Mouse (Mus musculus): ENCODE data around the gene Spon1. TPM values are rescaled to one million over a fixed set of nuclear protein-coding genes. Genes with fewer than 3 reads are reported as not detected.
A peak's percentile ranks its signal among the peaks of the same experiment; 100 is the strongest.

The Spon1 gene
- total and polyA plus RNA-seq, 2 experiments from 2014 or later, result 35.7 to 39.5 TPM

- Histone ChIP-seq H3K9me3 (ENCODE audit: low read length) (no peaks in the 10 kb centered on the region), H3K4me2 (ENCODE audit: low read depth, low read length, poor library complexity, severe bottlenecking) (no peak overlapping the region), H3K4me3 (ENCODE audit: low read depth, low read length) (no peak overlapping the region), H3K27ac (ENCODE audit: low read depth, low read length) (no peak overlapping the region), H3K9ac (replicated peaks; ENCODE audit: low read length, poor library complexity, severe bottlenecking) (no peak overlapping the region), H3K36me3 (ENCODE audit: insufficient read depth, low read length) (no peaks in the 10 kb centered on the region), H3K4me1 (ENCODE audit: insufficient read depth, low read length) (no peaks in the 10 kb centered on the region), H3K27me3 (ENCODE audit: insufficient read depth, low read length) (peaks cover 7% of the 10 kb centered on the region; the same call in 1 of the 2 replicates)
- TF ChIP-seq CTCF (IDR thresholded peaks at IDR 0.05), result peak; percentile 47; the same call in 1 of the 2 replicates
- no peak for ATAC-seq (ENCODE audit: low FRiP score)
- DNase-seq (ENCODE audit: low spot score), result no peak
- 84% methylated on average over 2 of the region's 2 CpGs for WGBS
These were observed 6.3 kb downstream of the Spon1 start for GRCm38 (mm10) chr7:113772135-113772534.

- no peaks in the 10 kb centered on the region for H3K36me3 ChIP-seq (ENCODE audit: insufficient read depth, low read length)
- H3K4me1 ChIP-seq (ENCODE audit: insufficient read depth, low read length), result no peaks in the 10 kb centered on the region
- no peak for TF ChIP-seq CTCF (IDR thresholded peaks at IDR 0.05)
- ATAC-seq (ENCODE audit: low FRiP score) (no peak), DNase-seq (ENCODE audit: low spot score) (no peak)
- H3K27ac ChIP-seq (ENCODE audit: low read depth, low read length), result no peak overlapping the region
- no peak overlapping the region for H3K4me2 ChIP-seq (ENCODE audit: low read depth, low read length, poor library complexity, severe bottlenecking)
- H3K9me3 ChIP-seq (ENCODE audit: low read length), result no peaks in the 10 kb centered on the region
- H3K9ac ChIP-seq (replicated peaks; ENCODE audit: low read length, poor library complexity, severe bottlenecking), result no peak overlapping the region
- H3K4me3 ChIP-seq (ENCODE audit: low read depth, low read length), result no peak overlapping the region
- H3K27me3 ChIP-seq (ENCODE audit: insufficient read depth, low read length), result no peaks in the 10 kb centered on the region
- WGBS, result 53% methylated on average over 8 of the region's 8 CpGs
These were observed 7.6 kb downstream of the Spon1 start for GRCm38 (mm10) chr7:113773436-113773835.

GRCm38 (mm10) chr7:113774039-113774438 is 8.2 kb downstream of the Spon1 start:
- ATAC-seq (ENCODE audit: low FRiP score) (no peak), DNase-seq (ENCODE audit: low spot score) (peak; percentile 49)
- H3K4me3 ChIP-seq (ENCODE audit: low read depth, low read length), result no peak overlapping the region
- TF ChIP-seq CTCF (IDR thresholded peaks at IDR 0.05), result peak; percentile 77
- H3K9me3 ChIP-seq (ENCODE audit: low read length), result no peaks in the 10 kb centered on the region
- no peak overlapping the region for H3K9ac ChIP-seq (replicated peaks; ENCODE audit: low read length, poor library complexity, severe bottlenecking)
- 16% methylated on average over 7 of the region's 7 CpGs for WGBS
- no peaks in the 10 kb centered on the region for H3K27me3 ChIP-seq (ENCODE audit: insufficient read depth, low read length)
- no peak overlapping the region for H3K4me2 ChIP-seq (ENCODE audit: low read depth, low read length, poor library complexity, severe bottlenecking)
- H3K36me3 ChIP-seq (ENCODE audit: insufficient read depth, low read length), result no peaks in the 10 kb centered on the region
- H3K4me1 ChIP-seq (ENCODE audit: insufficient read depth, low read length), result no peaks in the 10 kb centered on the region
- no peak overlapping the region for H3K27ac ChIP-seq (ENCODE audit: low read depth, low read length)

- ATAC-seq (ENCODE audit: low FRiP score) (no peak), DNase-seq (ENCODE audit: low spot score) (no peak)
- no peaks in the 10 kb centered on the region for H3K9me3 ChIP-seq (ENCODE audit: low read length)
- H3K27me3 ChIP-seq (ENCODE audit: insufficient read depth, low read length), result no peaks in the 10 kb centered on the region
- WGBS, result 82% methylated on average over 3 of the region's 3 CpGs
- H3K36me3 ChIP-seq (ENCODE audit: insufficient read depth, low read length), result no peaks in the 10 kb centered on the region
- no peak for TF ChIP-seq CTCF (IDR thresholded peaks at IDR 0.05)
- no peaks in the 10 kb centered on the region for H3K4me1 ChIP-seq (ENCODE audit: insufficient read depth, low read length)
- no peak overlapping the region for H3K27ac ChIP-seq (ENCODE audit: low read depth, low read length)
- no peak overlapping the region for H3K9ac ChIP-seq (replicated peaks; ENCODE audit: low read length, poor library complexity, severe bottlenecking)
- H3K4me3 ChIP-seq (ENCODE audit: low read depth, low read length), result no peak overlapping the region
- no peak overlapping the region for H3K4me2 ChIP-seq (ENCODE audit: low read depth, low read length, poor library complexity, severe bottlenecking)
These were observed 9.1 kb downstream of the Spon1 start for GRCm38 (mm10) chr7:113774906-113775305.

- H3K9ac ChIP-seq (replicated peaks; ENCODE audit: low read length, poor library complexity, severe bottlenecking), result no peak overlapping the region
- TF ChIP-seq CTCF (IDR thresholded peaks at IDR 0.05), result no peak
- no peak overlapping the region for H3K4me2 ChIP-seq (ENCODE audit: low read depth, low read length, poor library complexity, severe bottlenecking)
- ATAC-seq (ENCODE audit: low FRiP score) (no peak), DNase-seq (ENCODE audit: low spot score) (no peak)
- no peaks in the 10 kb centered on the region for H3K4me1 ChIP-seq (ENCODE audit: insufficient read depth, low read length)
- no peaks in the 10 kb centered on the region for H3K36me3 ChIP-seq (ENCODE audit: insufficient read depth, low read length)
- no peaks in the 10 kb centered on the region for H3K27me3 ChIP-seq (ENCODE audit: insufficient read depth, low read length)
- WGBS, result 95% methylated on average over 6 of the region's 6 CpGs
- H3K27ac ChIP-seq (ENCODE audit: low read depth, low read length), result no peak overlapping the region
- H3K4me3 ChIP-seq (ENCODE audit: low read depth, low read length), result no peak overlapping the region
- H3K9me3 ChIP-seq (ENCODE audit: low read length), result no peaks in the 10 kb centered on the region
These were observed 12.7 kb downstream of the Spon1 start for GRCm38 (mm10) chr7:113778546-113778945.

- no peaks in the 10 kb centered on the region for H3K9me3 ChIP-seq (ENCODE audit: low read length)
- H3K27ac ChIP-seq (ENCODE audit: low read depth, low read length), result no peak overlapping the region
- no peaks in the 10 kb centered on the region for H3K36me3 ChIP-seq (ENCODE audit: insufficient read depth, low read length)
- H3K4me1 ChIP-seq (ENCODE audit: insufficient read depth, low read length), result no peaks in the 10 kb centered on the region
- no peak for ATAC-seq (ENCODE audit: low FRiP score)
- H3K9ac ChIP-seq (replicated peaks; ENCODE audit: low read length, poor library complexity, severe bottlenecking), result no peak overlapping the region
- H3K4me3 ChIP-seq (ENCODE audit: low read depth, low read length), result no peak overlapping the region
- DNase-seq (ENCODE audit: low spot score), result no peak
- 90% methylated on average over 5 of the region's 5 CpGs for whole genome bisulfite sequencing
- no peak overlapping the region for H3K4me2 ChIP-seq (ENCODE audit: low read depth, low read length, poor library complexity, severe bottlenecking)
- H3K27me3 ChIP-seq (ENCODE audit: insufficient read depth, low read length), result no peaks in the 10 kb centered on the region
- TF ChIP-seq CTCF (IDR thresholded peaks at IDR 0.05), result no peak
These were observed 14.5 kb downstream of the Spon1 start for GRCm38 (mm10) chr7:113780286-113780685.

All from midbrain, postnatal 0 days (tissue).